Comparison of ENCODE assay signal across 10 mouse cellular contexts in genomic region chr5:135208197-135208596, GRCm38 (mm10). TPM values are rescaled to one million over a fixed set of nuclear protein-coding genes. Genes with fewer than 3 reads are reported as not detected.
DNase-seq lines count a peak whose midpoint lies in the region; ATAC-seq and TF ChIP-seq lines count a peak whose summit lies in the region.
"Had no signal": no experiment of that assay in that cellular context is flagged by ENCODE, and none has a peak within 500 bp of the region (broad histone marks: within the 10 kb centered on the region; RNA-seq: fewer than 3 reads in every experiment).

No protein-coding gene starts in this region.

- H3K36me3 ChIP-seq in kidney, postnatal 0 days (ENCODE audit: insufficient read depth, low read length) = peaks cover 54% of the 10 kb centered on the region
- H3K36me3 ChIP-seq in kidney, embryonic 16.5 days (ENCODE audit: insufficient read depth, low read length) = peaks cover 74% of the 10 kb centered on the region

- no peak overlapping the region for H3K9ac ChIP-seq in kidney, postnatal 0 days (ENCODE audit: low read depth, low read length)
- no peak overlapping the region for H3K9ac ChIP-seq in kidney, embryonic 16.5 days (replicated peaks; ENCODE audit: low read length)

- no peak overlapping the region for H3K4me3 ChIP-seq in kidney, postnatal 0 days (replicated peaks; ENCODE audit: low read depth, low read length)
- no peak overlapping the region for H3K4me3 ChIP-seq in kidney, embryonic 16.5 days (ENCODE audit: low read length)
- H3K4me3 ChIP-seq: heart, embryonic 10.5 days had no signal

- peak; percentile 43; the same call in 1 of the 2 replicates for TF ChIP-seq CTCF in kidney, postnatal 0 days (IDR thresholded peaks at IDR 0.05; ENCODE audit: low read depth)
- peak; percentile 30; the same call in 1 of the 2 replicates for TF ChIP-seq CTCF in brain, embryonic 14.5 days (IDR thresholded peaks at IDR 0.05; ENCODE audit: borderline replicate concordance, extremely low read depth, insufficient read depth, insufficient read length)

- H3K27me3 ChIP-seq in kidney, postnatal 0 days (ENCODE audit: insufficient read depth, low read length) = no peaks in the 10 kb centered on the region
- H3K27me3 ChIP-seq in kidney, embryonic 16.5 days (ENCODE audit: insufficient read depth, low read length) = no peaks in the 10 kb centered on the region

- TF ChIP-seq POLR2A in brain, embryonic 14.5 days (IDR thresholded peaks at IDR 0.05; ENCODE audit: borderline replicate concordance, extremely low read depth, insufficient read depth, insufficient read length, poor library complexity, severe bottlenecking) = no peak

- no peaks in the 10 kb centered on the region for H3K4me1 ChIP-seq in kidney, postnatal 0 days (replicated peaks; ENCODE audit: insufficient read depth, low read length)
- no peaks in the 10 kb centered on the region for H3K4me1 ChIP-seq in kidney, embryonic 16.5 days (ENCODE audit: insufficient read depth, low read length)
- H3K4me1 ChIP-seq: heart, embryonic 10.5 days had no signal

- DNase-seq in kidney, postnatal 0 days (ENCODE audit: low spot score) = no peak
- DNase-seq in thymus, postnatal 4 days = peak; percentile 42
- no peak for DNase-seq in thymus, postnatal 36 days
- no peak for DNase-seq in brain, embryonic 14.5 days (ENCODE audit: low read depth)
- no peak for DNase-seq in adrenal gland, postnatal 36 days
- no peak for DNase-seq in spleen, adult 18-20 months
- DNase-seq: kidney, postnatal 14 days; right cerebral cortex, postnatal 4 days had no signal

- no peak overlapping the region for H3K4me2 ChIP-seq in kidney, postnatal 0 days (ENCODE audit: low read length)
- no peak overlapping the region for H3K4me2 ChIP-seq in kidney, embryonic 16.5 days (replicated peaks; ENCODE audit: low read depth, low read length)

- ATAC-seq in kidney, postnatal 0 days (replicated peaks; ENCODE audit: low FRiP score, low read depth) = no peak
- no peak for ATAC-seq in kidney, embryonic 16.5 days (ENCODE audit: low FRiP score, low TSS enrichment)

- no peaks in the 10 kb centered on the region for H3K9me3 ChIP-seq in kidney, postnatal 0 days (replicated peaks; ENCODE audit: low read length)
- H3K9me3 ChIP-seq in kidney, embryonic 16.5 days (ENCODE audit: low read length) = no peaks in the 10 kb centered on the region
- H3K9me3 ChIP-seq: heart, embryonic 10.5 days had no signal

- no peak overlapping the region for H3K27ac ChIP-seq in kidney, postnatal 0 days
- no peak overlapping the region for H3K27ac ChIP-seq in kidney, embryonic 16.5 days (ENCODE audit: low read length)
- H3K27ac ChIP-seq: heart, embryonic 10.5 days had no signal

- WGBS in kidney, postnatal 0 days = 92% methylated on average over 1 of the region's 1 CpGs
- whole genome bisulfite sequencing in kidney, embryonic 16.5 days = 91% methylated on average over 1 of the region's 1 CpGs

RNA-seq across cellular contexts. Expression of gene Baz1b, which starts 21.1 kb away (rescaled TPM):
- polyA plus RNA-seq in kidney, postnatal 0 days (2015; fragmentation: Nextera tagmentation; extraction: Ambion mirVana) = 22.6 and 22.9 TPM in 2 replicates
- 33.4 and 35.1 TPM in 2 replicates for polyA plus RNA-seq in kidney, embryonic 16.5 days (2015; fragmentation: Nextera tagmentation; extraction: Ambion mirVana)
- polyA plus RNA-seq in brain, embryonic 14.5 days (2012; rRNA removed) = 56.5 and 70.7 TPM in 2 replicates
- total RNA-seq in adrenal gland, postnatal 36 days (2021) = 10 to 100 TPM; 72.1 to 90.4 TPM

RNA-seq across cellular contexts. Expression of gene Bcl7b, which starts 40.1 kb away (rescaled TPM):
- 58.8 and 65.6 TPM in 2 replicates for polyA plus RNA-seq in kidney, postnatal 0 days (2015; fragmentation: Nextera tagmentation; extraction: Ambion mirVana)
- polyA plus RNA-seq in kidney, embryonic 16.5 days (2015; fragmentation: Nextera tagmentation; extraction: Ambion mirVana) = 57.6 and 58.2 TPM in 2 replicates
- 22.6 and 22.9 TPM in 2 replicates for polyA plus RNA-seq in brain, embryonic 14.5 days (2012; rRNA removed)
- 10 to 100 TPM; 72.6 to 77.5 TPM for total RNA-seq in adrenal gland, postnatal 36 days (2021)

RNA-seq across cellular contexts. Expression of gene Fzd9, which starts 42.8 kb away (rescaled TPM):
- polyA plus RNA-seq in kidney, postnatal 0 days (2015; fragmentation: Nextera tagmentation; extraction: Ambion mirVana) = 0.65 and 0.93 TPM in 2 replicates
- polyA plus RNA-seq in kidney, embryonic 16.5 days (2015; fragmentation: Nextera tagmentation; extraction: Ambion mirVana) = 0.72 and 0.77 TPM in 2 replicates
- polyA plus RNA-seq in brain, embryonic 14.5 days (2012; rRNA removed) = 17.6 and 20.9 TPM in 2 replicates
- total RNA-seq in adrenal gland, postnatal 36 days (2021) = 1 to 10 TPM; 3.7 to 6.3 TPM

RNA-seq across cellular contexts. Expression of gene Tbl2, which starts 58.7 kb away (rescaled TPM):
- polyA plus RNA-seq in kidney, postnatal 0 days (2015; fragmentation: Nextera tagmentation; extraction: Ambion mirVana) = 14.5 and 17.4 TPM in 2 replicates
- polyA plus RNA-seq in kidney, embryonic 16.5 days (2015; fragmentation: Nextera tagmentation; extraction: Ambion mirVana) = 26.3 and 27.0 TPM in 2 replicates
- polyA plus RNA-seq in brain, embryonic 14.5 days (2012; rRNA removed) = 11.5 and 14.1 TPM in 2 replicates
- total RNA-seq in adrenal gland, postnatal 36 days (2021) = 10 to 100 TPM; 28.9 to 40.9 TPM
